Mouse (Mus musculus): ENCODE results near the gene Lpcat4. TPM values are rescaled to one million over a fixed set of nuclear protein-coding genes. Genes with fewer than 3 reads are reported as not detected.

Gene Lpcat4
- total RNA-seq, 2 experiments from 2014 or later: 78.7 to 95.6 TPM

DNA sequence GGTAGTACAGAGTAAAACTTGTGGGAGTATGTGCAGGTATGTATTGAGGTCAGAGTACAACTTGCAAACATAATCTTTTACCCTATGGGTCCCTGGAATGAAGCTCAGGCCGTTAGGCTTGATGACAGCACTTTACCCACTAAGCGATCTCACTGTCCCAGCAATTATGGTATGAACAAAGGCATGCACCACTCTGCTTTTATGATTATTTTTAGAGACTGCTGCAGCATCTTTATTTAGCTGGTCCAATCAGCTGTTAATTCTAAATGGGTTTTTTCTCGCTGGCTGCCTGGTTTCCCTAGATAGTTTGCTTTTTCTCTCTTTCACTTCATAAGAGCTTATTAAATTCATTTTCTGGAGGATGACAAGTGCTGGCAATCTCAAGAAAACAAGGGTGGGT lies 56.9 kb downstream of the Lpcat4 start:
- DNase-seq (ENCODE audit: extremely low spot score in 1 of 2, low spot score in 1 of 2): no peak

Other genes with a start within 250 kb of the Lpcat4 start
- gene Olfr1309, start 249.2 kb upstream of the Lpcat4 start, total RNA-seq (2021): not detected
- gene Olfr1310, start 226.8 kb upstream of the Lpcat4 start, total RNA-seq (2021): not detected
- not detected for gene Olfr1311, start 215.1 kb upstream of the Lpcat4 start, total RNA-seq (2021)
- not detected for gene Olfr1312, start 189.2 kb upstream of the Lpcat4 start, total RNA-seq (2021)
- not detected for gene Olfr1313, start 161.6 kb upstream of the Lpcat4 start, total RNA-seq (2021)
- not detected for gene Olfr1314, start 142.7 kb upstream of the Lpcat4 start, total RNA-seq (2021)
- not detected for gene Olfr1315-ps1, start 124.0 kb upstream of the Lpcat4 start, total RNA-seq (2021)
- not detected for gene Olfr1316, start 104.5 kb upstream of the Lpcat4 start, total RNA-seq (2021)
- not detected for gene Olfr1317, start 99.1 kb upstream of the Lpcat4 start, total RNA-seq (2021)
- gene Olfr1318, start 85.3 kb upstream of the Lpcat4 start, total RNA-seq (2021): not detected
- not detected for gene Nutm1, start 19.8 kb downstream of the Lpcat4 start, total RNA-seq (2021)
- 10 to 100 TPM; 53.6 to 59.6 TPM for gene Nop10, start 22.5 kb downstream of the Lpcat4 start, total RNA-seq (2021)
- gene Slc12a6, start 26.4 kb downstream of the Lpcat4 start, total RNA-seq (2021): 100 to 1,000 TPM in 1 of 2 experiments, 10 to 100 TPM in 1; 94.4 to 109 TPM
- gene Gm21985, start 26.8 kb downstream of the Lpcat4 start, total RNA-seq (2021): 1 to 10 TPM in 1 of 2 experiments, under 1 TPM in 1; 0.54 to 5.3 TPM
- 100 to 1,000 TPM; 141 to 144 TPM for gene Emc4, start 128.6 kb downstream of the Lpcat4 start, total RNA-seq (2021)
- gene Katnbl1, start 139.7 kb downstream of the Lpcat4 start, total RNA-seq (2021): 10 to 100 TPM; 10.4 to 12.5 TPM
- gene Emc7, start 215.5 kb downstream of the Lpcat4 start, total RNA-seq (2021): 10 to 100 TPM; 44.4 to 46.2 TPM
- gene Chrm5, start 241.3 kb downstream of the Lpcat4 start, total RNA-seq (2021): 10 to 100 TPM in 1 of 2 experiments, 1 to 10 TPM in 1; 4.2 to 10.5 TPM

Data from layer of hippocampus, postnatal 25 days (tissue).